Mouse (Mus musculus): ENCODE results near the gene Eif3d. TPM values are rescaled to one million over a fixed set of nuclear protein-coding genes. Genes with fewer than 3 reads are reported as not detected.
A peak's percentile ranks its signal among the peaks of the same experiment; 100 is the strongest.

Gene Eif3d
- polyA plus RNA-seq, 1 experiment: 103 TPM

DNA sequence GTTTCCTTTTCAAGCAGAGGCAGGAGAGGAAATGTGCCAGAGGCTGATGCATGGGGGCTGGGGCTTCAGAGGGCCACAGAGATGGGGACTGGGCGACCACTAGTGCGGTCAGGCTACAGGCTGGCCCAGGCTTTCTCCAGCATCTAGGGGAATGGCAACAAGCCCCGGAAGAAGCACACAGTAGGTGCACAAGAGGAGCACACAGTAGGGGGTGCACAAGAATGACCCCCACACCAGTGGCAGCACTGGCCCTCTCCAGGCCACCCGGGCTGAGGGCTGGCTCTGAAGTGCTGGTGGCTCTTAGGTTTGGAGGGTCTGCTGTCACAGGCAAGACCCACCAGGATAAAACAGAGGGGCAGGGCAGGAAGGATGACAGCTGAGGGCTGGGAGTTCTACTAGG lies 55.3 kb downstream of the Eif3d start:
- no peak overlapping the region for H3K4me3 ChIP-seq (ENCODE audit: extremely low read depth, insufficient read depth, insufficient read length)
- no peak overlapping the region for H3K27ac ChIP-seq (ENCODE audit: insufficient read depth, low read length)
- no peaks in the 10 kb centered on the region for H3K4me1 ChIP-seq (ENCODE audit: control insufficient read depth, insufficient read depth, insufficient read length)
- H3K36me3 ChIP-seq (ENCODE audit: control insufficient read depth, insufficient read depth, low read length): peaks cover 6% of the 10 kb centered on the region
- 95% methylated on average over 4 of the region's 4 CpGs for WGBS
- no peak for TF ChIP-seq POLR2A (IDR thresholded peaks at IDR 0.05; ENCODE audit: low read depth, low read length)
- H3K27me3 ChIP-seq (ENCODE audit: control insufficient read depth, insufficient read depth, low read length): no peaks in the 10 kb centered on the region
- no peak for DNase-seq (ENCODE audit: low read depth in 1 of 2, low spot score in 2 of 2)

DNA sequence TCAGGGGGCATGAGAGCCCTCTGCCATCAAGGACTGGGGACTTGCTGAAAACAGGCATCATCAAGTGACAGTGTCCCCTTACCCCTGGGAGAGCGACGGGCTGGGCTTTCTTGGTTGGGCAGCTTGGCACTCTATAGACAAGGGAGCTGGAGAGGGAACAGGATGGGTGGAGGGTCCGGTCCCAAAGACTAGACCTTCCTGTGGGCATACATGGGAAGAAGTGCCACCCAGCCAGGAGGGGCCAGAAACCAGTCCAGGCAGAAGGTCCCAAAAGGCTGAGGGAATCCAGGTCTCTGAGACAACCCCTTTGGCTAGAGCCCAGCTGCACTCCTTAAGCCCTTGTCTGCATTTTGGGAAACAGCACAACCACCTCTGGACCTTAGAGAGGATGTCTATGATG lies 56.1 kb downstream of the Eif3d start:
- Histone ChIP-seq H3K27ac (ENCODE audit: insufficient read depth, low read length) (no peak overlapping the region), H3K4me1 (ENCODE audit: control insufficient read depth, insufficient read depth, insufficient read length) (no peaks in the 10 kb centered on the region), H3K27me3 (ENCODE audit: control insufficient read depth, insufficient read depth, low read length) (no peaks in the 10 kb centered on the region), H3K36me3 (ENCODE audit: control insufficient read depth, insufficient read depth, low read length) (peaks cover 5% of the 10 kb centered on the region), H3K4me3 (ENCODE audit: extremely low read depth, insufficient read depth, insufficient read length) (no peak overlapping the region)
- no peak for TF ChIP-seq CTCF (IDR thresholded peaks at IDR 0.05; ENCODE audit: extremely low read depth, insufficient read depth, insufficient read length, insufficient replicate concordance)
- no peak for TF ChIP-seq POLR2A (IDR thresholded peaks at IDR 0.05; ENCODE audit: low read depth, low read length)
- WGBS: 100% methylated on average over 3 of the region's 3 CpGs
- no peak for DNase-seq (ENCODE audit: low read depth in 1 of 2, low spot score in 2 of 2)

DNA sequence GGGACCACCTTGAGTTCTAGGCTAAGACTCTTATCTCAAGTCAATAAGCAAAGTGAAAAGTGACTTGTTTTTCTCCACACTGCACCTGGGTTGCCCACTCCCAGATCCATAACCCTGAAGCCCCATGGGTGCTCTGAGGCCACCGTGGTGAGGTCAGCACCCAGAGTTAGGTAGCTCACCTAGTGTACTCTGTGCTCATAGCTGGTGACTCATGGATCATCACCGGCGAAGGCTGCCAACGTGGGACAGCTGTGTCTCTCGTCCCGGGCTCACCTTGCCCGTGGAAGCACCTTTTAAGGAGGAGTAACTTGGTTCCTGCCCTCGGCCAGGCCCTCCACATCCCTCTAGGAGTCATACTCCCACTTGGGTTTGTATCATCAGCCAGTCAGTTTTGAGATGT lies 57.6 kb downstream of the Eif3d start:
- Histone ChIP-seq H3K4me1 (ENCODE audit: control insufficient read depth, insufficient read depth, insufficient read length) (no peaks in the 10 kb centered on the region), H3K27ac (ENCODE audit: insufficient read depth, low read length) (peak overlapping the region; percentile 19; the same call in 1 of the 2 replicates), H3K27me3 (ENCODE audit: control insufficient read depth, insufficient read depth, low read length) (no peaks in the 10 kb centered on the region), H3K4me3 (ENCODE audit: extremely low read depth, insufficient read depth, insufficient read length) (no peak overlapping the region), H3K36me3 (ENCODE audit: control insufficient read depth, insufficient read depth, low read length) (peaks cover 4% of the 10 kb centered on the region; the same call in 1 of the 2 replicates)
- TF ChIP-seq POLR2A (IDR thresholded peaks at IDR 0.05; ENCODE audit: low read depth, low read length) (no peak), CTCF (IDR thresholded peaks at IDR 0.05; ENCODE audit: extremely low read depth, insufficient read depth, insufficient read length, insufficient replicate concordance) (no peak)
- no peak for DNase-seq (ENCODE audit: low read depth in 1 of 2, low spot score in 2 of 2)
- WGBS: 87% methylated on average over 8 of the region's 8 CpGs

DNA sequence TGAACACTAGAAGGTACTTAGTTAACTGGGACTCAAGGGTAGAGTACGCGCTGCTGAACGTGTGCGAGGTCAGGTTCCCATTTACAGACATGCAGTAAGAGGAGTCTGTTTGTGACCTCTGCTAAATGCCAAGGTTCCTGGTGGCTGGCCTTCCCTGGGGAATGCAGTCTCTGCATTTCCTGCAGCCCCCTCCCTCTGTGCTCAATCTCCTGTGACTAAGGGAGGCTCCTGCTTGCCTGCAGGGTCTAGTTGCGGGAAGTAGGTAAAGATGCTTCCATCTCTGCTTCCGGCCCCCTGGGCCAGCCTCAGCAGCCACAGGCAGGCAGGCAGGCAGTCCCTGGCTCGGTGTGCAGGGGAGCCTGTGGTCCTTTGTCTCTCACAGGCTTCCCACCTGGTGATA lies 58.0 kb downstream of the Eif3d start:
- Histone ChIP-seq H3K4me3 (ENCODE audit: extremely low read depth, insufficient read depth, insufficient read length) (no peak overlapping the region), H3K4me1 (ENCODE audit: control insufficient read depth, insufficient read depth, insufficient read length) (no peaks in the 10 kb centered on the region), H3K36me3 (ENCODE audit: control insufficient read depth, insufficient read depth, low read length) (peaks cover 4% of the 10 kb centered on the region; the same call in 1 of the 2 replicates), H3K27ac (ENCODE audit: insufficient read depth, low read length) (peak overlapping the region; percentile 37; the same call in 1 of the 2 replicates), H3K27me3 (ENCODE audit: control insufficient read depth, insufficient read depth, low read length) (no peaks in the 10 kb centered on the region)
- no peak for DNase-seq (ENCODE audit: low read depth in 1 of 2, low spot score in 2 of 2)
- TF ChIP-seq POLR2A (IDR thresholded peaks at IDR 0.05; ENCODE audit: low read depth, low read length) (no peak), CTCF (IDR thresholded peaks at IDR 0.05; ENCODE audit: extremely low read depth, insufficient read depth, insufficient read length, insufficient replicate concordance) (no peak)
- 82% methylated on average over 7 of the region's 7 CpGs for WGBS

DNA sequence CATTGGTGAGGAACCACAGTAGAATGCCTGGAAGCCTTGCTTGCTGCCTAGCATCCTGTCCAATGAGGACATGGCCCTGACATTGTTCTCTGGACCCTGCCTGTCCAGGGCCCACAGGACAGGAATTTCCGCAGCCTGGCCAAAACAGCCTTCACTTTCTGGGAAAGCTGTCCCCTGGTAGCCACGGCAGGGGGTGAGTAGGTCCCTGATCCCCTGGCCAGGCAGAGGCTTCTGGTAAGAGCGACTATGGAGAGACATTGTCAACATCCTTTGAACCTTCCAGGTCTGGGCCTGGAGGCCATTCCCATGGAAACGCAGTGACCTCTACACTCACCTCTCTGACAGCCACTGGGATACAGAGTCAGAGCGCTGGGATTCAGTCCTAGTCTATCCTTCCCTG lies 58.6 kb downstream of the Eif3d start:
- H3K27ac ChIP-seq (ENCODE audit: insufficient read depth, low read length): peak overlapping the region; percentile 37; the same call in 1 of the 2 replicates
- no peak for DNase-seq (ENCODE audit: low read depth in 1 of 2, low spot score in 2 of 2)
- no peaks in the 10 kb centered on the region for H3K27me3 ChIP-seq (ENCODE audit: control insufficient read depth, insufficient read depth, low read length)
- H3K4me1 ChIP-seq (ENCODE audit: control insufficient read depth, insufficient read depth, insufficient read length): no peaks in the 10 kb centered on the region
- TF ChIP-seq CTCF (IDR thresholded peaks at IDR 0.05; ENCODE audit: extremely low read depth, insufficient read depth, insufficient read length, insufficient replicate concordance) (no peak), POLR2A (IDR thresholded peaks at IDR 0.05; ENCODE audit: low read depth, low read length) (no peak)
- WGBS: 92% methylated on average over 5 of the region's 5 CpGs
- peaks cover 4% of the 10 kb centered on the region; the same call in 1 of the 2 replicates for H3K36me3 ChIP-seq (ENCODE audit: control insufficient read depth, insufficient read depth, low read length)
- H3K4me3 ChIP-seq (ENCODE audit: extremely low read depth, insufficient read depth, insufficient read length): no peak overlapping the region

DNA sequence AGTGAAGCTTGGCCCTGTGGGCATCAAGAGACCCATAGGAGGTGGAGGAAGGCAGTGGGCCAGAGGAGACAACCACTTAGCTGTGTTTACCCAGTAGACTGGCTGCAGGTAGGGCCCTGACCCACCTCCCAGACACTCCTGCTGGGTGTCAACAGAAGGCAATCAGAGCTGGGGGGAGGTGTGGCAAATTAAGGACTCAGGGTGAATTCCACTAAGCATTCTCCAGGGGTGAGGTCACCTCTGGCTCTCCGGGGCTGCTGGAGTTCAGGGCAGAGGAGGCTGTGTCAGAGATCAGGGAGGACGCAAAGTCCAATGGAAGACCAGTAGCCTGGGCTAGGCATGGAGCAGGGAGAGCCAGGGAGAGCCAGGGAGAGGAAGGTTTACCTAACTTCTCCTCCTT lies 59.5 kb downstream of the Eif3d start:
- Histone ChIP-seq H3K27me3 (ENCODE audit: control insufficient read depth, insufficient read depth, low read length) (no peaks in the 10 kb centered on the region), H3K4me1 (ENCODE audit: control insufficient read depth, insufficient read depth, insufficient read length) (no peaks in the 10 kb centered on the region), H3K4me3 (ENCODE audit: extremely low read depth, insufficient read depth, insufficient read length) (no peak overlapping the region), H3K36me3 (ENCODE audit: control insufficient read depth, insufficient read depth, low read length) (peaks cover 4% of the 10 kb centered on the region; the same call in 1 of the 2 replicates), H3K27ac (ENCODE audit: insufficient read depth, low read length) (0 out of 2 replicates have a peak overlapping the region, but pooled peaks have one; percentile 22)
- no peak for DNase-seq (ENCODE audit: low read depth in 1 of 2, low spot score in 2 of 2)
- 80% methylated on average over 2 of the region's 2 CpGs for WGBS
- no peak for TF ChIP-seq CTCF (IDR thresholded peaks at IDR 0.05; ENCODE audit: extremely low read depth, insufficient read depth, insufficient read length, insufficient replicate concordance)
- TF ChIP-seq POLR2A (IDR thresholded peaks at IDR 0.05; ENCODE audit: low read depth, low read length): no peak

Other genes with a start within 250 kb of the Eif3d start
- 1.4 and 2.7 TPM in 2 replicates for gene Apol9b, start 241.8 kb downstream of the Eif3d start, polyA plus RNA-seq (2012; rRNA removed)
- gene Apol8, start 213.8 kb downstream of the Eif3d start, polyA plus RNA-seq (2012; rRNA removed): 4.3 and 5.9 TPM in 2 replicates
- gene Myh9, start 128.6 kb downstream of the Eif3d start, polyA plus RNA-seq (2012; rRNA removed): 138 and 142 TPM in 2 replicates
- 115 and 139 TPM in 2 replicates for gene Txn2, start 41.8 kb downstream of the Eif3d start, polyA plus RNA-seq (2012; rRNA removed)
- gene Foxred2, start 14.1 kb downstream of the Eif3d start, polyA plus RNA-seq (2012; rRNA removed): 6.4 and 7.8 TPM in 2 replicates
- not detected in 2 replicates for gene Cacng2, start 149.2 kb upstream of the Eif3d start, polyA plus RNA-seq (2012; rRNA removed)
- gene Ift27, start 203.3 kb upstream of the Eif3d start, polyA plus RNA-seq (2012; rRNA removed): 27.5 and 46.2 TPM in 2 replicates
- gene Pvalb, start 235.6 kb upstream of the Eif3d start, polyA plus RNA-seq (2012; rRNA removed): not detected in 2 replicates